Mouse (Mus musculus) ES-Bruce4 (cell line): ENCODE results near the gene Baz2b.

Experiments used
- CTCF ChIP-seq: IDR thresholded peaks from one replicate; pipeline ENCODE4 v1.8.1; 2011; ENCODE audit warnings: low read depth, low read length
- EP300 ChIP-seq: IDR thresholded peaks from 2 replicates; pipeline ENCODE4 v1.6.1; 2011; ENCODE audit warnings: low read depth, low read length; ENCODE audit not compliant: insufficient read depth
- POLR2A ChIP-seq: IDR thresholded peaks from one replicate; pipeline ENCODE4 v1.8.1; 2011; ENCODE audit warnings: low read length; ENCODE audit not compliant: insufficient read depth

DNA sequence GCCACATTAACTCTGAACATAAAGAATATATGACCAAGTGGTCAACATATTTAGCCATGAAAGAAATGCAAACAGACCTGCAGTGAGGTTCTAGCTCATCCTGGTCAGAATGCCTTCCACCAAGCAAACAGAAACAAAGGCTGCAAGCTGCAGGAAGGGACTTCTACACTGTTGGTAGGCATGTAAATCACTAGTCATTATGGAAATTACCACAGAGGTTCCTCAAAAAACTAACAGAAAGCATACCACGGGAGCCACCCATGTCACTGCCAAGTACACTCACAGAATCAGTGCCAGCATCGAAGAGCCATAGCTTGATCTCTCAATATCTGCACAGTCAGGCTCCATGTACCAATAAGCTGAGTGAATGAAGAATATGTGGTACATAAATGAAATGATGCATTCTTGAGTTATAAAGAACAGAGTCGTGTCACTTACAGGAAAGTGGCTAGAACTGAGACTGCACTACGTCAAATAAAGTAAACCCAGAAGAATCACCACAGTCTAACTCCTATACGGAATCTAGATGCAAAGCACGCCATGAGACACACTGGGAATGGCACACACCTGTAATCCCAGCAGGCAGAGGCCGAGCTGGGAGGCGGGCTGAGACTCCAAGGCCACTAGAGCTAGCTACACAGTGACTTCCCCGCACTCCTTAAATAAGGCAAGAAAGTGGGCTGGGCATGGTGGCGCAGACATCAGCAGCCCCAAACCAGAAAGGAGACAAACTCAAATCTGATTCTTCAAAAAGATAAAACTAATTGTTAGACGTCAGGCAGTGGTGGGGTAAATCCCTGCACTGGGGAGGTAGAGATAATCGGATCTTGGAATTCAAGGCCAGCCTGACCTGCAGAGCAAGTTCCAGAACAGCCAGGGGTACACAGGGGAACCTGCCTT is 95.7 kb downstream of the Baz2b start:
- TF ChIP-seq EP300 (no peak), CTCF (no peak), POLR2A (no peak)
